Mouse (Mus musculus) T-cell, adult 66 days (primary cell): ENCODE measurements around the gene Ptpn13. TPM values are rescaled to one million over a fixed set of nuclear protein-coding genes. Genes with fewer than 3 reads are reported as not detected.

Experiments used
- total RNA-seq, 2 experiments: library from RNA; stranded (reverse); gene quantifications; 3 replicates in 1 of 2; 4 replicates in 1 of 2; pipeline ENCODE4 v1.2.4; 2023

Gene Ptpn13
- 10 to 100 TPM in 1 of 2 experiments, 1 to 10 TPM in 1; 9.7 to 10.4 TPM for total RNA-seq

GRCm38 (mm10) chr5:103424678-103425319 is at the start of gene Ptpn13:
Gene Ptpn13 (plus strand): TSS chr5:103425192.

GRCm38 (mm10) chr5:103629111-103629764 is 204.2 kb downstream of the Ptpn13 start, which contains the start of gene Slc10a6:
Gene Slc10a6 (minus strand): TSS chr5:103629403.

Other genes with a start within 250 kb of the Ptpn13 start
- gene Mapk10, start 213.9 kb upstream of the Ptpn13 start, total RNA-seq = under 1 TPM in 1 of 2 experiments, not detected in 1; 0.71 TPM
- not detected for gene Slc10a6, start 204.2 kb downstream of the Ptpn13 start, total RNA-seq
- gene 1700016H13Rik, start 230.8 kb downstream of the Ptpn13 start, total RNA-seq = not detected